Mouse (Mus musculus) central nervous system, embryonic 18 days (tissue): ENCODE data around the gene Scn5a. TPM values are rescaled to one million over a fixed set of nuclear protein-coding genes. Genes with fewer than 3 reads are reported as not detected.

Experiments used
- polyA plus RNA-seq: library from polyadenylated mRNA; depleted of rRNA; stranded (reverse); fragments of >200 nt; gene quantifications from 2 replicates; pipeline ENCODE4 v1.2.3, GENCODE M21; 2012; rRNA removed

Gene Scn5a
- polyA plus RNA-seq: 2.0 and 2.6 TPM in 2 replicates

GRCm38 (mm10) chr9:119578636-119579438 is at the start of gene Scn5a:
Scn5a (minus strand) TSS chr9:119579016.

DNA sequence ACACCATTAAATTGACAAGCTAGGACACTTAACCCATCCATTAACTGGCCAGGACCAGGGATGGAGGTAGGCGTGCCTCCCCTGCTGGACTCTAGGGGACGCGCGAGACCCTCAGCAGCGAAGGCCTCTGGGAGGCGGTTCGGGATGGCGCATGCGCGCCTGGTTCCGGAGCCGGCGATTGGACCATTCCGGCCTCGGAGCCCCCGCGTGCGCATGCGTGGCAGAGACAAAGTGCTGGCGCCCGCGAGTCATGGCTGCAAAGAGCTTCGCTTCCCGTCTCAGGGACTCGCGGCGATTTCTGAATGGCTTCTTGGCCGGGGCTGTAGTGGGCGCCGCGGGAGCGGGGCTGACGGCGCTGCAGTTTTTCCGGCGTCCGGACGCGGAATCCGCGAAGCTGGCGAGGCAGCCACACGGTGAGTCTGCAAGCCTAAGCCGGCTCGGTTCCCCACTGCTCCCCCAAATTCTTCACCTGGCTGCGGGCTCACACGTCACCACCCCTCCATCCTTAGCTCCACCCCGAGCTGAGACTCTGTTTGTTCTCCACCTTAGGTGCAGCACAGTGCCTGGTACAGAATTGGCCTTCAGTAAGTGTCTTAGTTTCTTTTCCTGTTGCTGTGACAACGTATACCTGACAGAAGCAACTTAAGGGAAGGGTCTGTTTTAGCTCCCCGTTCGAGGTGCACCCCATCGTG is 133.9 kb downstream of the Scn5a start, which contains the start of gene Exog:
Exog (plus strand) TSS at position 206 of the 692 bp plus-strand sequence.

Other genes with a start within 250 kb of the Scn5a start
- 147 and 151 TPM in 2 replicates for gene Acaa1a, start 239.3 kb downstream of the Scn5a start, polyA plus RNA-seq
- 3.7 and 3.9 TPM in 2 replicates for gene Myd88, start 237.6 kb downstream of the Scn5a start, polyA plus RNA-seq
- 4.5 and 5.0 TPM in 2 replicates for gene Xylb, start 221.6 kb downstream of the Scn5a start, polyA plus RNA-seq
- gene Slc22a14, start 213.5 kb downstream of the Scn5a start, polyA plus RNA-seq: 0.16 and 0.19 TPM in 2 replicates
- gene Acvr2b, start 176.9 kb downstream of the Scn5a start, polyA plus RNA-seq: 11.2 and 14.4 TPM in 2 replicates
- gene Exog, start 134.1 kb downstream of the Scn5a start, polyA plus RNA-seq: 22.8 and 23.8 TPM in 2 replicates
- 0.51 and 3.4 TPM in 2 replicates for gene Scn10a, start 140.3 kb upstream of the Scn5a start, polyA plus RNA-seq
- gene Scn11a, start 246.4 kb upstream of the Scn5a start, polyA plus RNA-seq: 0.21 and 0.86 TPM in 2 replicates